Mouse (Mus musculus) forebrain, embryonic 13.5 days (tissue): ENCODE data around the gene Ano1. TPM values are rescaled to one million over a fixed set of nuclear protein-coding genes. Genes with fewer than 3 reads are reported as not detected.

ENCODE experiments used
- ATAC-seq: fragments of 200-750 bp; cut with Nextera tagmentation; 2 replicates; pipeline ENCODE4 v1.8.0; 2017
- H3K27ac ChIP-seq: fragments of 300-500 bp; sonication (generic); 2 replicates; pipeline ENCODE4 v1.5.1; 2015; ENCODE audit warnings: inconsistent platforms, mild to moderate bottlenecking, moderate library complexity
- H3K27me3 ChIP-seq: fragments of 300-500 bp; sonication (generic); 2 replicates; pipeline ENCODE4 v1.6.1; 2015; ENCODE audit warnings: mild to moderate bottlenecking, inconsistent platforms
- H3K36me3 ChIP-seq: fragments of 300-500 bp; sonication (generic); 2 replicates; pipeline ENCODE4 v1.6.1; 2015; ENCODE audit warnings: mild to moderate bottlenecking, inconsistent platforms; ENCODE audit not compliant: poor library complexity, severe bottlenecking
- H3K4me1 ChIP-seq: fragments of 300-500 bp; sonication (generic); 2 replicates; pipeline ENCODE4 v1.6.1; 2015; ENCODE audit warnings: inconsistent platforms
- H3K4me2 ChIP-seq: fragments of 300-500 bp; sonication (generic); 2 replicates; pipeline ENCODE4 v1.6.1; 2015; ENCODE audit warnings: inconsistent platforms, mild to moderate bottlenecking, moderate library complexity
- H3K4me3 ChIP-seq: fragments of 300-500 bp; sonication (generic); 2 replicates; pipeline ENCODE4 v1.5.1; 2015; ENCODE audit warnings: mild to moderate bottlenecking, inconsistent platforms
- H3K9ac ChIP-seq: fragments of 300-500 bp; sonication (generic); 2 replicates; pipeline ENCODE4 v1.6.1; 2015; ENCODE audit warnings: mild to moderate bottlenecking, inconsistent platforms
- H3K9me3 ChIP-seq: fragments of 300-500 bp; sonication (generic); replicated peaks from 2 replicates; pipeline ENCODE4 v1.6.1; 2016; ENCODE audit warnings: inconsistent platforms
- WGBS: fragments of 180-500 bp; shearing (Covaris S2); methylation state at CpG from one replicate; pipeline ENCODE4 v1.1.7; 2015; 5-methylcytosine and 5-hydroxymethylcytosine counted together
- polyA plus RNA-seq: library from polyadenylated mRNA; unstranded; fragments of >200 nt; fragmentation: Nextera tagmentation; extraction: Ambion mirVana; gene quantifications from 2 replicates; pipeline ENCODE4 v1.2.1, GENCODE M21; 2015

Gene Ano1
- polyA plus RNA-seq, 1 experiment from 2014 or later, result 12.3 TPM

DNA sequence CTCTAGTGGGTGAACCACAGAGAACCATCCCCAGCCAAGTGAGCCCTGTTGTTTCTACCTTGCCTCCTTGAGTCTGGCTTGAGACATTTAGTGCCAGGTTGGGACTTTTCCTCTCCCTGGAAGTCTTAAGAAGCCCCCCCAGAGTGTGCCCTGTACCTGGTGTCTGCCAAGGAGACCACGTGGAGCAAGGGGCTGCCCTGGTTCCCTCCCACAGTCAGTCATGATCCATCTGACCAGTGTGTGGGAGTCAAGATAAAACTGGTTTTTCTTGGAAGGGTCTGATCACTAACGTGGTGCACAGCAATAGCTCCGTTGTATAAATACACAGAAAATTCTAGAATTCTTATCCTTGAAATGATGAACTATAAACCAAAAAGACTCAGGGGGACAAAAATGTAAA, 12.0 kb downstream of the Ano1 start:
- no peak for ATAC-seq
- 54% methylated on average over 3 of the region's 3 CpGs for WGBS
- no peak overlapping the region for H3K4me3 ChIP-seq

DNA sequence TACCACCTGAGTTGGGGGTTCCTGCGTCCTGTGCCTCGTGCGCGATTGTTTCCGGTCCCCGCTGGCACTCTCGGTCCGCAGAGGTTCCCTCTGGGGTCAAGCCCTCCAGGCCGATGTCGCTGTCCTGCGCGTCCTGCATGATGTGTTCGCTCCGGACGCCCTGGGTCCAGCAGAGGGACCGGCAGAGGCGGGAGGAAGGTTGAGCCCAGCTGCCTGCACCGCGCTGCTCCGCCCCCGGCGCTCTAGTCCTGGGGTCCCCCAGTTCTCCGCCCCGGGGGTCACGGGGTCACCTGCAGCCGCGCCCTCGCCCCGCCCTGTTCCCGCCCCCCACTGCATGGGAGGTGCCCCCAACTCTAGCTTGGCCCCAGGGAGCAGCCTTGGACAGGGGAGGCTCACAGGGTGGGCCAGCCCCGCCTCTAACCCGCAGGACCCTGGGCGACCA, 13.4 kb downstream of the Ano1 start:
- peaks cover 19% of the 10 kb centered on the region; the same call in 1 of the 2 replicates for H3K27me3 ChIP-seq
- H3K4me3 ChIP-seq, result peak overlapping the region; percentile 47
- WGBS, result 0% methylated on average over 28 of the region's 33 CpGs
- H3K9me3 ChIP-seq, result no peaks in the 10 kb centered on the region
- H3K9ac ChIP-seq, result peak overlapping the region; percentile 71
- ATAC-seq, result peak; percentile 41; the same call in 1 of the 2 replicates
- H3K27ac ChIP-seq, result no peak overlapping the region
- no peaks in the 10 kb centered on the region for H3K36me3 ChIP-seq
- peak overlapping the region; percentile 78 for H3K4me2 ChIP-seq
- peaks cover 32% of the 10 kb centered on the region for H3K4me1 ChIP-seq

More for the DNA sequence above, 12.0 kb downstream of the Ano1 start:
- no peaks in the 10 kb centered on the region for H3K9me3 ChIP-seq
- H3K4me2 ChIP-seq, result no peak overlapping the region
- H3K27ac ChIP-seq, result no peak overlapping the region
- peaks cover 32% of the 10 kb centered on the region for H3K4me1 ChIP-seq
- no peak overlapping the region for H3K9ac ChIP-seq
- H3K27me3 ChIP-seq, result peaks cover 19% of the 10 kb centered on the region; the same call in 1 of the 2 replicates
- no peaks in the 10 kb centered on the region for H3K36me3 ChIP-seq

DNA sequence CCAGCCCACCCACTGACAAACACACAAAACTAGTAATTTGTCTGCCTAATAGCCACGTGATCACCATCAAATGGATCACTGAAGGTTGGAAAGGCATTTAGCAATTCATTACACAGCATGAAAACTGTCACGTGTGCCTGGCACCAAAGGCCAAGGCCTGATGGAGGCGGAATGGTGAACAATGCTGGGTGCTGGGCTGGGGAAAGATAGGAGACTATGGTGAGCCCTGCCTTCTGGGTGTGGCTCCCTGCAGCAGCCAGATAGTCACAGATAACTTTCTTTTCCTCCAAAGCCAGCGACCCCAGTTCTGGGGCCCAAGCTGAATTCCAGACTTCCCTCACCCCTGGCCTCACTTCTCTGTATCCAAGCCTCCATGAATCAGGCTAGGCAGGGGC, 19.9 kb downstream of the Ano1 start:
- WGBS, result 39% methylated on average over 4 of the region's 4 CpGs
- no peaks in the 10 kb centered on the region for H3K36me3 ChIP-seq
- ATAC-seq, result no peak
- no peak overlapping the region for H3K4me3 ChIP-seq
- no peaks in the 10 kb centered on the region for H3K9me3 ChIP-seq
- no peak overlapping the region for H3K4me2 ChIP-seq
- H3K27ac ChIP-seq, result no peak overlapping the region
- peaks cover 7% of the 10 kb centered on the region; the same call in 1 of the 2 replicates for H3K4me1 ChIP-seq
- H3K9ac ChIP-seq, result no peak overlapping the region
- H3K27me3 ChIP-seq, result 0 out of 2 replicates have a peak, but pooled peaks cover 5% of the 10 kb centered on the region

DNA sequence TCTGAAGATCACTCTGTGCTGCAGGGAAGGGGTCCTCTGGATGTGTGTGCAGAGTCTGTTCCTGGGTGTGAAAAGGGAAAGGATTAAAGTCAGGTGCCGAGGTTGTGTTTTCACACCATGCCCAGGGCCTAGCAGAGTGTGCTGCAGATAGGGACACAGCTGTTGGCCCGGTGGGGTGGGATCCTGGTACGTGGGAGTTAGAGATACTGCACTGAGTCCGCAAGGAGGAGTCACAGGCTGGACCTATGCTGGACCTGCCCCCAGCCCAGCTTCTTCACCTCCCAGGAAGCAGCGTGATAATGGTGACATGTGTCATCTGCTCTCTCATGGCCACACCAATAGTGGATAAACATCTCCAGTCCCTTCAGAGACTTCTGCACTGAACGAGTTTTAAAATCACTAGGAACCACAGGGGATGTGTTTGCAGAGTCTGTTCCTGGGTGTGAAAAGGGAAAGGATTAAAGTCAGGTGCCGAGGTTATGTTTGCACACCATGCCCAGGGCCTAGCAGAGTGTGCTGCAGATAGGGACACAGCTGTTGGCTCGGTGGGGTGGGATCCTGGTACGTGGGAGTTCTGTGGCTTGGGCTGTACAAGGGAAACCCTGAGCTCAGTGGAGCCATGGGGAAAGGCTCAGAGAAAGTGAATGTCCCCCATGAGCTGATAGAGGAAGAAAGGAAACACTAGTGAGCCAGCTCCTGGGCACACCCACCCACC, 20.4 kb downstream of the Ano1 start:
- Histone ChIP-seq H3K9me3 (no peaks in the 10 kb centered on the region), H3K36me3 (no peaks in the 10 kb centered on the region), H3K9ac (no peak overlapping the region), H3K27ac (0 out of 2 replicates have a peak overlapping the region, but pooled peaks have one; percentile 27), H3K4me3 (no peak overlapping the region), H3K27me3 (no peaks in the 10 kb centered on the region), H3K4me1 (peaks cover 3% of the 10 kb centered on the region; the same call in 1 of the 2 replicates), H3K4me2 (no peak overlapping the region)
- 73% methylated on average over 9 of the region's 9 CpGs for whole genome bisulfite sequencing
- ATAC-seq, result no peak

DNA sequence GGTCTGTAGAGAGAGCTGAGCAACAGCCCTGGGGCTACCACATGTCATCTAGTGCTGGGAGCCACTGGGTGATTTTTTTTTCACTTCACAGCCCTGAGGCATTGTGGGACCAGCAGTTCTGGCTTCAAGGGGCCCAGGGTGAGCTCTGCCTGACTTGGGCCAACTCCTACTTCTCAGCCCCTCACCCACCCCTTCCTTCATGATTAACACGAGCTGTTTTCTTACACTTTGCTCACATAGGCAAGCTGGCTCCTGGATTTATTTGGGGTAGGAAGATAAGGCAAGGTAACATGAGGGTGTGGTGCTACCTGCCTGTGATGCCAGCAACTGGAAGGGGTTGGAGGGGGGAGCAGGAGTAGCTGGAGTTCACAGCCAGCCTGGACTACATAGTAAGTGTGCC, 27.5 kb downstream of the Ano1 start:
- H3K9me3 ChIP-seq, result no peaks in the 10 kb centered on the region
- H3K27me3 ChIP-seq, result no peaks in the 10 kb centered on the region
- ATAC-seq, result no peak
- no peak overlapping the region for H3K27ac ChIP-seq
- H3K9ac ChIP-seq, result no peak overlapping the region
- H3K4me3 ChIP-seq, result no peak overlapping the region
- H3K4me1 ChIP-seq, result no peaks in the 10 kb centered on the region
- H3K36me3 ChIP-seq, result no peaks in the 10 kb centered on the region
- WGBS, result 75% methylated on average over 1 of the region's 1 CpGs
- no peak overlapping the region for H3K4me2 ChIP-seq

DNA sequence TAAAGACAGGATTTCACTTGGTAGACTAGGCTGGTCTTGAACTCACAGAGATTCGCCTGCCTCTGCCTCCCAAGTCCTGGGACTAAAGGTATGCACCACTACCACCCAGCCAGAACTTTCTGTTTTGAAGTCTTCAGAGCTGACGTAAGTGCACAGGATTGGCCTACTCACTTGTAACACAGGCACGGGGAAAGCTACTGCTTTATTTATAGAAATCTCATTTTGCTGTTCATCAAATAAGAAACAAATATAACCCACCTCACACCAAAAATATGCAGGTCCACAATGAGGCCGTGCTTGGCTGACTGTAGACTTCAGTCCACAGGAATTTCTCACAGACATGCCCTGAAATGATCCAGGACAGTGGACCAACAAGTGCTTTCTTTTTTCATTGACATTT, 31.8 kb downstream of the Ano1 start:
- H3K4me2 ChIP-seq, result no peak overlapping the region
- H3K4me3 ChIP-seq, result no peak overlapping the region
- 90% methylated on average over 4 of the region's 4 CpGs for WGBS
- no peak overlapping the region for H3K9ac ChIP-seq
- H3K27me3 ChIP-seq, result no peaks in the 10 kb centered on the region
- no peaks in the 10 kb centered on the region for H3K9me3 ChIP-seq
- H3K36me3 ChIP-seq, result no peaks in the 10 kb centered on the region
- no peak overlapping the region for H3K27ac ChIP-seq
- ATAC-seq, result no peak
- H3K4me1 ChIP-seq, result no peaks in the 10 kb centered on the region

DNA sequence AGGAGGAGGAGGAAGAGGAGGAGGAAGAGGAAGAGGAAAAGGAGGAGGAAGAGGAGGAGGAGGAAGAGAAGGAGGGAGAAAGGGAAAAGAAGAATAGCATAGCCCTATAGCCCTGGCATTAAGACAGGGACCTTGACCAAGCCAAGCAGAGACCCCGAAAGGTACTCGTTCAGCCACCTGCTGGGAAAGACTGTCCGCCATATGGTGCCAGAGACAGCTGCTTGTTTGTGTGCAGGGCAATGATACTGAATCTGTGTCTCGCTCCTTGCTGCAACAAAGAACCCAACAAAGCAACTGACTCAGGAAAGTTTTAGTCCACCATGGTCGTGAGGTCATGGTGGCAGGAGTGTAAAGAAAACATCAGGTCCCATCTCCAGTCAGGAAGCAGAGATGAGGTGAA, 34.0 kb downstream of the Ano1 start:
- Histone ChIP-seq H3K36me3 (no peaks in the 10 kb centered on the region), H3K27me3 (no peaks in the 10 kb centered on the region), H3K4me2 (no peak overlapping the region), H3K9ac (no peak overlapping the region), H3K27ac (no peak overlapping the region), H3K9me3 (no peaks in the 10 kb centered on the region), H3K4me3 (no peak overlapping the region), H3K4me1 (no peaks in the 10 kb centered on the region)
- no peak for ATAC-seq
- WGBS, result 91% methylated on average over 5 of the region's 5 CpGs

DNA sequence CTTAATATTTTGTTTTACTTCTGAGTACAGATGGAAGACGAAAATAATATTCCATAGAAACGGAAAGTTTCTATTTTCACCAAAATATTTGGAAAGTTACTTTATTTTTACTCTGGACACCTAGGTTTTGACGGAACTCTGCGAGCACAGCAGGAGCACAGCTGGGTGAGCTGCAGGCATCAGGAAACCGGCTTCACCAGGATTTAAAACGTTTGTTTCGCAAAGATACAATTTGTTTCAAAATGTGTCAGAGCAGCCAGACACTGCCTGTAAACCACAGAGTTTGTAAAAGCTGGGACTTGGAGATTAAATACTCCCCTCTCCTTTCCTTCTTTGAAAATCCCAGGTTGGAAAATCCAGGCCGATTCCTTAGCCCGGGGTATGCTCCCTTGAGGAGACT, 53.9 kb downstream of the Ano1 start:
- Histone ChIP-seq H3K4me1 (no peaks in the 10 kb centered on the region), H3K27me3 (no peaks in the 10 kb centered on the region), H3K9ac (no peak overlapping the region), H3K27ac (no peak overlapping the region), H3K36me3 (peaks cover 4% of the 10 kb centered on the region; the same call in 1 of the 2 replicates), H3K4me3 (no peak overlapping the region), H3K9me3 (peaks cover 5% of the 10 kb centered on the region; the same call in 1 of the 2 replicates), H3K4me2 (no peak overlapping the region)
- 89% methylated on average over 9 of the region's 9 CpGs for WGBS
- no peak for ATAC-seq

DNA sequence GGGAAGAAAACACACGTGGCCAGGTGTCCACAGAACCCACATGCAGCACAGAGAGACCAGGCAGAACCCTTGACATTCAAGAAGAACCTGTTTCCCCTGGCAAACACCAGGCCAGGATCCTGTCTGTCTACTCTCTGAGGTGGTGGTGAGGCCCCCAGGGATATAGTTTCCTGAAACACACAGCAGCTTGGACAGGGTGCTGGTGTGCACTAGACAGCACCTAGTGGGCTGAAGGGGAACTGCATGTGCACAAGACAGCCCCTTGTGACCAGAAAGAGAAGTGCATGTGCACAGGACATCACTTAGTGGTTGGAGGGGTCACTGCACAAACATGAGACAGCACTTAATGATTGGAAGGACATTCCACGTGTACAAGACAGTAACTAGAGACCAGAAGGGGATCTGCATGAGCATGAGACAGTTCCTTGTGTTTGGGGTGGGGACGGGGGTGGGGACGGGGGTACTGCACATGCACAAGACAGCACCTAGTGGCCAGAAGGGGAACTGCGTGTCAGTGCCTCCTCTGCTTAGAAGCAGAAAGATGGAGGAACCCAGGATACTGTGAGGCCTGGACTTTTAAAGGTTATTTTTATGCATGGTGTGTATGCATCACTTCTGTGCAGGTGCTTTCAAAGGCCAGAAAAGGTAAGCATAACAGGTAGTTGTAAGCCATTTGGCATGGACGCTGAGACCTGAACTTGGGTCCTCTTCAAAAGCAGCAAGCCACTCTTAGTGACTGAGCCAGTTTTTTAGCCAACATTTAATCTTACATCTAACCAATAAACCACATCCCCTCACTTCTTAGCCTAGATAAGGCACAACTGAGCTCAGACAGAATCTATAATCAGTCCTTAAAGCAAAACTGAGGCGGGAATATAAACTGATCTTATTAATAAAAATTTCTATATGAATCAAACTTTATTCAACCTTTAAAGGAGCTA, 54.7 kb downstream of the Ano1 start:
- Histone ChIP-seq H3K36me3 (peaks cover 4% of the 10 kb centered on the region; the same call in 1 of the 2 replicates), H3K27me3 (no peaks in the 10 kb centered on the region), H3K27ac (no peak overlapping the region), H3K9ac (no peak overlapping the region), H3K9me3 (peaks cover 5% of the 10 kb centered on the region; the same call in 1 of the 2 replicates), H3K4me1 (no peaks in the 10 kb centered on the region), H3K4me3 (no peak overlapping the region), H3K4me2 (no peak overlapping the region)
- 83% methylated on average over 7 of the region's 7 CpGs for WGBS
- ATAC-seq, result no peak

DNA sequence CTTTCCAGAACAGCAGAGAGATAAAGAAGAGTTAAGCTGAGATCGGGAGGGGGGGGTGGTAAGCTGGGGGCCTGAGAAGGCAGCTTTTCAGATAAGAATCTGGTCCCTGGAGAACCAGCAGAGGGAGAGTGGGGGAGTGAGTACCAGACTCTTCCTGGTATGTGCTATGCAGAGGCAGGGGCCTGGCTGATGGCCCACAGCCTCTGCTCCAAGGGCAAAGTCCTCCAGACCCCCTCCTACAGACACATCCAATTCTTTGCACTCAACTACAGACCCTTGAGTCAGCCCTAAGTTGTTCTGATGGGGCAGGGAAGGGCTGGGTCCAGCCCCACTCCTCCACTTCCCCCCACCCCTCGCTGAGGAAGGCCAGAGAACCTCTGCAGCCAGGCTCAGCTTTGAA, 61.9 kb downstream of the Ano1 start:
- H3K4me1 ChIP-seq, result peaks cover 13% of the 10 kb centered on the region; the same call in 1 of the 2 replicates
- H3K9me3 ChIP-seq, result peaks cover 6% of the 10 kb centered on the region; the same call in 1 of the 2 replicates
- no peak overlapping the region for H3K27ac ChIP-seq
- no peak overlapping the region for H3K4me3 ChIP-seq
- no peaks in the 10 kb centered on the region for H3K27me3 ChIP-seq
- H3K4me2 ChIP-seq, result no peak overlapping the region
- no peak overlapping the region for H3K9ac ChIP-seq
- H3K36me3 ChIP-seq, result no peaks in the 10 kb centered on the region
- ATAC-seq, result no peak
- WGBS, result 71% methylated on average over 2 of the region's 2 CpGs

DNA sequence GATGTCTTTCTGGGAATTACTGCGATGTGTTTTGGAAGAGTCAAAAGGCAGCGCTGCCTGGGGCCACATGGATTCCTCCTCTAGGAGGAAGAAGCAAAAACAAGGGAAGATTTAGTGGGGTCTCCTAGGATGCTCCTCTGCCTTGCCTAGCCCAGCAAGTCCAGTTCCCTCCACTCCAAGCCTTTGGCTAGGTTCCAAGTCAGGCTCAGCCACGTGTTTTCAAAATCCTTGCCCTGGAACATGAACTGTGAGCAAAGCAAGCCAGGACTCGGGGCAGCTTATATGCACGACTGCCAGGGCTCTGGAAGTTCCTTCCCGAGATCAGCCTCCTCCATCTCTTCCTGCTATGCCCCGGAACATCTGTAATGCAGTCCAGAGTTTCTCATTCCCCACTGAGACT, 62.6 kb downstream of the Ano1 start:
- Histone ChIP-seq H3K4me2 (no peak overlapping the region), H3K4me1 (peaks cover 20% of the 10 kb centered on the region), H3K4me3 (no peak overlapping the region), H3K27me3 (no peaks in the 10 kb centered on the region), H3K27ac (no peak overlapping the region), H3K36me3 (no peaks in the 10 kb centered on the region), H3K9ac (no peak overlapping the region), H3K9me3 (peaks cover 6% of the 10 kb centered on the region; the same call in 1 of the 2 replicates)
- 64% methylated on average over 7 of the region's 7 CpGs for WGBS
- ATAC-seq, result no peak
